Mouse (Mus musculus): ENCODE measurements around the gene Aldh16a1.
A peak's percentile ranks its signal among the peaks of the same experiment; 100 is the strongest.

Aldh16a1 gene

GRCm38 (mm10) chr7:45154096-45154992 lies at the start of gene Aldh16a1, which contains the start of gene Pih1d1:
TSS of gene Aldh16a1 (minus strand) at chr7:45154584.
TSS of gene Pih1d1 (plus strand) at chr7:45154303.
- DNase-seq: peak; percentile 96 to 98

GRCm38 (mm10) chr7:45202654-45203053 lies 48.3 kb upstream of the Aldh16a1 start:
- no peak for DNase-seq

- no peak for DNase-seq
These were observed 44.6 kb upstream of the Aldh16a1 start for GRCm38 (mm10) chr7:45198961-45199360.

GRCm38 (mm10) chr7:45198435-45198834 lies 44.1 kb upstream of the Aldh16a1 start:
- DNase-seq: peak; percentile 54 to 78

- no peak for DNase-seq
These were observed 42.6 kb upstream of the Aldh16a1 start for GRCm38 (mm10) chr7:45196994-45197393.

- DNase-seq: no peak
These were observed 41.8 kb upstream of the Aldh16a1 start for GRCm38 (mm10) chr7:45196176-45196535.

GRCm38 (mm10) chr7:45195341-45196175 lies 41.2 kb upstream of the Aldh16a1 start:
- DNase-seq: no peak

GRCm38 (mm10) chr7:45193871-45194785 lies 39.7 kb upstream of the Aldh16a1 start:
- DNase-seq: no peak

- DNase-seq: no peak
These were observed 39.0 kb upstream of the Aldh16a1 start for GRCm38 (mm10) chr7:45193406-45193805.

- no peak for DNase-seq
These were observed 38.4 kb upstream of the Aldh16a1 start for GRCm38 (mm10) chr7:45192585-45193310.

- no peak for DNase-seq
These were observed 37.5 kb upstream of the Aldh16a1 start for GRCm38 (mm10) chr7:45191803-45192363.

GRCm38 (mm10) chr7:45191161-45191560 lies 36.8 kb upstream of the Aldh16a1 start:
- no peak for DNase-seq

GRCm38 (mm10) chr7:45190186-45190585 lies 35.8 kb upstream of the Aldh16a1 start:
- DNase-seq: no peak

- DNase-seq: no peak
These were observed 35.2 kb upstream of the Aldh16a1 start for GRCm38 (mm10) chr7:45189600-45189999.

- DNase-seq: no peak
These were observed 31.5 kb upstream of the Aldh16a1 start for GRCm38 (mm10) chr7:45185921-45186320.

GRCm38 (mm10) chr7:45183672-45184071 lies 29.3 kb upstream of the Aldh16a1 start:
- DNase-seq: no peak

GRCm38 (mm10) chr7:45182606-45183005 lies 28.2 kb upstream of the Aldh16a1 start:
- peak; percentile 22 to 39 for DNase-seq

GRCm38 (mm10) chr7:45182199-45182601 lies 27.8 kb upstream of the Aldh16a1 start:
- peak; percentile 92 to 93 for DNase-seq

GRCm38 (mm10) chr7:45181540-45181939 lies 27.2 kb upstream of the Aldh16a1 start:
- no peak for DNase-seq

- no peak for DNase-seq
These were observed 26.6 kb upstream of the Aldh16a1 start, which contains the start of gene Pth2 for GRCm38 (mm10) chr7:45180896-45181477. TSS of gene Pth2 (plus strand) at chr7:45180995.

- DNase-seq: no peak
These were observed 25.1 kb upstream of the Aldh16a1 start, which contains the start of gene Gfy for GRCm38 (mm10) chr7:45179469-45179868. TSS of gene Gfy (minus strand) at chr7:45179569.
